Mouse (Mus musculus) kidney, postnatal 14 days (tissue): Measurements from ENCODE around the gene Gm10277.

Source experiments
- DNase-seq: peaks from one replicate; pipeline ENCODE4 v3.0.0; 2022; ENCODE audit warnings: mixed read lengths

Gm10277 gene

GRCm38 (mm10) chr11:77787707-77788106, at the start of gene Gm10277:
Gene Gm10277 (minus strand): TSS chr11:77787747.
- no peak for DNase-seq

- DNase-seq: peak; percentile 70
These were observed 49.2 kb upstream of the Gm10277 start for GRCm38 (mm10) chr11:77836751-77837150.

GRCm38 (mm10) chr11:77836290-77836689, 48.7 kb upstream of the Gm10277 start:
- no peak for DNase-seq

- no peak for DNase-seq
These were observed 47.6 kb upstream of the Gm10277 start for GRCm38 (mm10) chr11:77835109-77835508.

GRCm38 (mm10) chr11:77832541-77832940, 45.0 kb upstream of the Gm10277 start:
- DNase-seq: no peak

- no peak for DNase-seq
These were observed 43.3 kb upstream of the Gm10277 start for GRCm38 (mm10) chr11:77830875-77831274.

- DNase-seq: peak; percentile 47
These were observed 41.7 kb upstream of the Gm10277 start for GRCm38 (mm10) chr11:77829043-77829841.

- DNase-seq: no peak
These were observed 40.6 kb upstream of the Gm10277 start for GRCm38 (mm10) chr11:77828163-77828562.

GRCm38 (mm10) chr11:77827241-77827995, 39.9 kb upstream of the Gm10277 start:
- DNase-seq: peak; percentile 78

- DNase-seq: no peak
These were observed 38.8 kb upstream of the Gm10277 start for GRCm38 (mm10) chr11:77826311-77826710.

- peak; percentile 70 for DNase-seq
These were observed 38.3 kb upstream of the Gm10277 start for GRCm38 (mm10) chr11:77825853-77826252.

- DNase-seq: peak; percentile 60
These were observed 35.2 kb upstream of the Gm10277 start for GRCm38 (mm10) chr11:77822781-77823180.

- peak; percentile 49 for DNase-seq
These were observed 34.1 kb upstream of the Gm10277 start for GRCm38 (mm10) chr11:77821648-77822047.

GRCm38 (mm10) chr11:77816003-77816402, 28.5 kb upstream of the Gm10277 start:
- peak; percentile 70 for DNase-seq

- no peak for DNase-seq
These were observed 26.4 kb upstream of the Gm10277 start for GRCm38 (mm10) chr11:77813969-77814368.

GRCm38 (mm10) chr11:77810018-77810417, 22.5 kb upstream of the Gm10277 start:
- DNase-seq: no peak

GRCm38 (mm10) chr11:77809215-77809614, 21.7 kb upstream of the Gm10277 start:
- no peak for DNase-seq

- DNase-seq: peak; percentile 57
These were observed 20.5 kb upstream of the Gm10277 start for GRCm38 (mm10) chr11:77808051-77808465.

- DNase-seq: no peak
These were observed 19.3 kb upstream of the Gm10277 start for GRCm38 (mm10) chr11:77806855-77807254.

GRCm38 (mm10) chr11:77806218-77806617, 18.7 kb upstream of the Gm10277 start:
- DNase-seq: peak; percentile 52

GRCm38 (mm10) chr11:77802341-77802865, 14.9 kb upstream of the Gm10277 start:
- DNase-seq: peak; percentile 47

GRCm38 (mm10) chr11:77800869-77801701, 13.5 kb upstream of the Gm10277 start:
- peak; percentile 81 for DNase-seq

- DNase-seq: no peak
These were observed 12.9 kb upstream of the Gm10277 start for GRCm38 (mm10) chr11:77800491-77800868.
